Mouse (Mus musculus): ENCODE data around the gene Duoxa1.

- TF ChIP-seq CTCF (IDR thresholded peaks at IDR 0.05; ENCODE audit: extremely low read depth, insufficient read depth, low read length): no peak
- no peak for TF ChIP-seq POLR2A (IDR thresholded peaks at IDR 0.05; ENCODE audit: extremely low read depth, insufficient read depth, low read length)
These were observed 14.5 kb upstream of the Duoxa1 start for GRCm38 (mm10) chr2:122327986-122328385.

Measured in cortical plate, adult 2 months (tissue).